Mouse (Mus musculus) hindbrain, embryonic 12.5 days (tissue): ENCODE measurements around the gene Zfp341. TPM values are rescaled to one million over a fixed set of nuclear protein-coding genes. Genes with fewer than 3 reads are reported as not detected.

Experiments
- ATAC-seq: fragments of 200-750 bp; cut with Nextera tagmentation; 2 replicates; pipeline ENCODE4 v1.8.0; 2017; ENCODE audit warnings: moderate TSS enrichment; ENCODE audit not compliant: low FRiP score
- H3K27ac ChIP-seq: fragments of 300-500 bp; sonication (generic); 2 replicates; pipeline ENCODE4 v1.5.1; 2016; ENCODE audit warnings: mild to moderate bottlenecking
- H3K27me3 ChIP-seq: fragments of 300-500 bp; sonication (generic); 2 replicates; pipeline ENCODE4 v1.6.1; 2016; ENCODE audit warnings: mild to moderate bottlenecking
- H3K36me3 ChIP-seq: fragments of 300-500 bp; sonication (generic); 2 replicates; pipeline ENCODE4 v1.6.1; 2016; ENCODE audit warnings: mild to moderate bottlenecking
- H3K4me1 ChIP-seq: fragments of 300-500 bp; sonication (generic); 2 replicates; pipeline ENCODE4 v1.6.1; 2016
- H3K4me2 ChIP-seq: fragments of 300-500 bp; sonication (generic); replicated peaks from 2 replicates; pipeline ENCODE4 v1.6.1; 2016; ENCODE audit warnings: mild to moderate bottlenecking
- H3K4me3 ChIP-seq: fragments of 300-500 bp; sonication (generic); 2 replicates; pipeline ENCODE4 v1.5.1; 2016; ENCODE audit warnings: mild to moderate bottlenecking
- H3K9ac ChIP-seq: fragments of 300-500 bp; sonication (generic); 2 replicates; pipeline ENCODE4 v1.6.1; 2016; ENCODE audit warnings: mild to moderate bottlenecking, moderate library complexity
- H3K9me3 ChIP-seq: fragments of 300-500 bp; sonication (generic); replicated peaks from 2 replicates; pipeline ENCODE4 v1.6.1; 2016; ENCODE audit warnings: mild to moderate bottlenecking
- WGBS: fragments of 180-500 bp; shearing (Covaris S2); methylation state at CpG from one replicate; pipeline ENCODE4 v1.1.7; 2016; 5-methylcytosine and 5-hydroxymethylcytosine counted together
- polyA plus RNA-seq: library from polyadenylated mRNA; unstranded; fragments of >200 nt; fragmentation: Nextera tagmentation; extraction: Ambion mirVana; gene quantifications from 2 replicates; pipeline ENCODE4 v1.2.1, GENCODE M21; 2016

Zfp341 gene
- polyA plus RNA-seq = 1.1 and 1.3 TPM in 2 replicates

DNA sequence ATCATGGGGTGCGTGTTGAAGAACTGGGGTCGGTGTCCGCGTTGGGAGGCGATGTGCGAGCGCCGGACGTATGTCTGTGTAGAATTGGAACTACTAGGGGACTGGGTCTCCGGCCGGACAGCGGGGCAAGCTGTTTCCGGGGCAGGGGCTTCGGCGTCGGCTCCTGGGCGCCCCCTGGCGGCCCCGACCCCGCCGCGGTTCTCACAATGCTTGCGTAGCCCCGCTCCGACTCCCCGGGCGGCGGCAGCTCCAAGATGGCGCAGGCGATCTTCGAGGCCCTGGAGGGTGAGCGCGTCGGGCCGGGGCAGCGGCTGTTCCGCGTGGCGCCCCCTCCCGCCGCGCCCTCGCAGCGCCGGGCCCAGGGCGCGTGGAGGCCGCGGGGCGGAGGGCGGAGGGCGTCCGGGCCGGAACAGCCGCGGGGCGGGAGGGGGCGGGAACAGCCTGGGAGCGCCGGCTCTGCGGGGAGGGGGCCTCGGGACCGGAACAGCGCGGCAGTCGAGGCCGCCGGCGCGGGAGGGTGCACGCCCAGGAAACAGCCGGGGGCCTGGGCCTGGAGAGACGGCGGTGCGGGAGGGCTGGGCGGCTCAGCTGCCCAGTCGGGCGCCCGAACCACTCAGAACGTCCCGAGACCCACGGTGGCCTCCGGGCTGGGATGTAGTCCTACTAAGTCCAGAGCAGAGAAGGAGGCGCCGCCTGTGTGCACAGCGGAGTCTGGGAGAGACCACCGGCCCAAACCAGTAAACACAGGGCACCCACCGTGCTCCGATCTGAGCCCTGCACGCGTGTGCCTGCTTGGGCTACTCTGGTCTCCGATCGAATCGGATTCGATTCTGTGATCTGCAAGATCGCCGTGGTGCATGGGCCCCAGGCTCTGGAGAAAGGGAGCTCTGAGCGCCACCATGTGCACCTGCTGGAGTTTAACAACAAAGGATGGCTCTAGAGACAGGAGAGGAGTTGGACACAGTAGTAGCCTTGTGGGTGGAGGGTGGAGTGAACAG is at the start of gene Zfp341, which contains the start of gene 4930519P11Rik:
Gene Zfp341, plus strand, starts transcription at position 180 of the 998 bp plus-strand sequence.
Gene 4930519P11Rik, minus strand, starts transcription at position 320 of the 998 bp plus-strand sequence.
- peaks cover 17% of the 10 kb centered on the region for H3K4me1 ChIP-seq
- no peaks in the 10 kb centered on the region for H3K9me3 ChIP-seq
- peak within 1 kb of the TSS; percentile 67 for H3K4me2 ChIP-seq
- H3K27ac ChIP-seq = peak within 1 kb of the TSS; percentile 96
- H3K9ac ChIP-seq = peak within 1 kb of the TSS; percentile 78
- peak; percentile 95 for ATAC-seq
- WGBS = under 1% methylated on average over 78 of the region's 98 CpGs
- H3K36me3 ChIP-seq = no peaks in the 10 kb centered on the region
- H3K4me3 ChIP-seq = peak within 1 kb of the TSS; percentile 55
- no peaks in the 10 kb centered on the region for H3K27me3 ChIP-seq

DNA sequence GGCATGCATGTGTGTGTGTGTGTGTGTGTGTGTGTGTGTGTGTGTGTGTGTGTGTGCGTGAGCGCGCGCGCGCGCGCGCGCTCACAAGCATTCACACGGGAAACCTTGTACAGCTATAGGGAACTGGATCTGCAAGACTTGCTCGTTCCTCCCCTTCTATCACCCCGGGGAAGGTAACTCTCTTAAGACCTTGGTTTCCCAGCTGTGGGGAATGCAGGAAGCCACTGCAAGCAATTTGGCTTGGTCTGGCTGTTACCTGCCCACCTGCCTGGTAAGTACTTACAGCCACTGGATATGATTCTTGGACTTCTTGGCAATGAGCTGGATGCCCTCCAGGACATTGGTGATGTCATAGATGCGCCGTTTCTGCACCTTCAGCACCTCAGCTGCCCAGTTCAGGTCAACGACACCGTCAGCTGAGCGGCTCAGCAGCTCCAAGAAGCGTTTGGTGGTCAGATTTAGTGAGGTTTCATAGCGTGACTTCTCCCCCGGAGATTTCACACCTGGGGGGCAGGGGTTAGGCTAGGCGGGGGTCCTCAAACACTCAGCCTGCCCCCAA is 49.4 kb upstream of the Zfp341 start:
- H3K27ac ChIP-seq = no peak overlapping the region
- H3K4me3 ChIP-seq = no peak overlapping the region
- no peaks in the 10 kb centered on the region for H3K9me3 ChIP-seq
- H3K27me3 ChIP-seq = no peaks in the 10 kb centered on the region
- no peak for ATAC-seq
- 93% methylated on average over 22 of the region's 22 CpGs for WGBS
- no peak overlapping the region for H3K4me2 ChIP-seq
- peaks cover 46% of the 10 kb centered on the region for H3K4me1 ChIP-seq
- peaks cover 23% of the 10 kb centered on the region for H3K36me3 ChIP-seq
- no peak overlapping the region for H3K9ac ChIP-seq

DNA sequence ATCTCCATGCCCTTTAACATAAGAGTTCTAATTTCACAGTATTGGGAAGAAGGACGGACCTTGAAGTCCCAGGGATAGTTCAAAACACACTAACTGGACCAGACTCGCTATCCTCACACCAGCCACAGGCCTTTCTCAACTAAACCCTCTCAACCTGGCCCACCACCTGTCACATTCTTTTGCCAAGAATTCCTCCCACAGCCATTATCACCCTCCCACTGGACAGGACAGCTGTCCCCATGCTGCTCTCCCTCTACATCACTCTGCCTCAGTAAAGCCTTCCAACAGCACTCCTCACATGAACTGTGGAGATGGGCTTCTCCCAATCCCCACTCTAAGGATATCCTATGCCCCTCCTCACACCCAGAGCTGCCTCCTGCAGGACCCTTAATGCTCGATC is 47.5 kb upstream of the Zfp341 start:
- Histone ChIP-seq H3K9ac (no peak overlapping the region), H3K27ac (peak overlapping the region; percentile 49; the same call in 1 of the 2 replicates), H3K4me2 (no peak overlapping the region; the same call in 1 of the 2 replicates), H3K36me3 (peaks cover 21% of the 10 kb centered on the region), H3K27me3 (no peaks in the 10 kb centered on the region), H3K4me3 (no peak overlapping the region), H3K4me1 (peaks cover 45% of the 10 kb centered on the region), H3K9me3 (no peaks in the 10 kb centered on the region)
- 79% methylated on average over 3 of the region's 3 CpGs for whole genome bisulfite sequencing
- no peak for ATAC-seq

DNA sequence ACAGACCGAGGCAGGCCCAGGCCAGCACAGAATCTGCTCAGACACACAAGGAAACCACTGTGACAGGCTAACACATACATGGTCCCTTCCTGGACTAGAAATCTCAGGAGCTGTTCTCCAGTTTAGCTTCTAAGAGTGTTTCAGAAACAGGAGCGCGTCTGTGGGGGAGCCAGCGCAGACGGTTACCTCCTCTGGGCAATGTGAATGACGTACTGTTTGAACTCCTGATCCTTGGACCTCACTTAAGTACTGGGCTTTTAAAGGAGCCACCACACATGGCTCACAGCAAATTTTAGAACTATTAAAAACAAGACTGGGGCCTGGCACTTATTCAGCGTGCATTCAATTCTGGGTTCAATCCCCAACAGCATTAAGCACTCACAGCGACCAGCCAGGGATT is 46.5 kb upstream of the Zfp341 start:
- WGBS = 47% methylated on average over 8 of the region's 8 CpGs
- peaks cover 46% of the 10 kb centered on the region for H3K4me1 ChIP-seq
- H3K9me3 ChIP-seq = no peaks in the 10 kb centered on the region
- H3K27ac ChIP-seq = peak overlapping the region; percentile 49; the same call in 1 of the 2 replicates
- no peak overlapping the region for H3K4me3 ChIP-seq
- H3K9ac ChIP-seq = peak overlapping the region; percentile 23; the same call in 1 of the 2 replicates
- no peaks in the 10 kb centered on the region for H3K27me3 ChIP-seq
- H3K36me3 ChIP-seq = peaks cover 15% of the 10 kb centered on the region
- H3K4me2 ChIP-seq = peak overlapping the region; percentile 27
- ATAC-seq = no peak

DNA sequence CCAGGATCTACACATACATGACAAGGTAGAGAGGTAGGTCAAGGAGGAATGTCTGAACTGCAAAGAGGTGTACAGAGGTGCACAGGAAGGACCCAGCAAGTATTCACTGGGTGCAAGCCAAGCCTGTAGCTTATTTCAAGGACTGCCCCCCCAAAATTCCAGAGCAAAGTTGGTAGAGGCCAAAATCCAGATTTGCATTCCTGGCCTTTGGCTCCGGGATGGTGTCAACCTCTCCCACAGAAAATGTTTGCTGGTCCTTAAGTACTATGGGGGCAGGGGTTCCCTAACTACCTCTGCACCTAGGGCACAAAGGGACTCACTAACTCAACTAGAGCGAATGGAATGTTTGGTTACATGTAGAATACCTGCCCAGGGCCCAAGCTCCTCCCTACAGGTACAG is 45.3 kb upstream of the Zfp341 start:
- Histone ChIP-seq H3K4me1 (peaks cover 52% of the 10 kb centered on the region), H3K4me3 (peak overlapping the region; percentile 94), H3K4me2 (peak overlapping the region; percentile 93), H3K36me3 (peaks cover 12% of the 10 kb centered on the region), H3K27me3 (no peaks in the 10 kb centered on the region), H3K27ac (peak overlapping the region; percentile 89), H3K9me3 (no peaks in the 10 kb centered on the region), H3K9ac (peak overlapping the region; percentile 77)
- 70% methylated on average over 2 of the region's 2 CpGs for WGBS
- no peak for ATAC-seq

DNA sequence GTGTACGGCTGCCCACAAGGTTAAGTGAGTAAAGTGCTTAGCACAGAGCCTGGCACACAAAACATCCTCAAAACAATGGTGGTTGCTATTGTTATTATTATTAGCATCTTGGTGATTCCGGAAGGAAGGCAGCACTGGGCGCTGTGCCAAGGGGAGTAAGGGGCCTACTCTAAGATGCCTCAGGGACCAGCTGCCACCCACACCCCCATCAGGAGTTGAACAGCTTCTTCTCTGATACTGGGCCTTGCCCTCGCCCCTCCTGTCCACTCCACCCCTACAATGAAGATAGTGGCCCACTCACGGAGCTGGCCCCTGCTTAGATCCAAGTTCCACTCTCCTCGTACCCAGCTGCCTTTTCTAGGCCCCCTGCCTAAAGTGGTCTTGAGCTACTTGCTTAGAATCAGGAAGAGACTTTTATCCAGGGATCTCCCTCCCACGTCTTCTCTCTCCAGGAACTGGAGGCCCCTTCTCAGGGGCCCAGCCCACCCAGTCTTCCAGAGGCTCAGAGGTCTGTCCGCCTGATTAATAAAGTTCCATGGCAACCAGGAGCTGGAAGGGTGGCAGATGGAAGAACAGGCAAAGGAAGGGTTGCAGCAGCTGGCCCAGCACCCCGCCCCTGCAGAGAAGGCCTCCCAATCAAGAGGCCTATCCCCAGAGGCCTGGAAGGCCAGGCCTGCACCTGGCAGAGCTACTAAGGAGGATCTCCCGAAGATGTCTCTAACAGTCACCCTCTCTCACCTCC is 44.6 kb upstream of the Zfp341 start:
- peak overlapping the region; percentile 77 for H3K9ac ChIP-seq
- H3K36me3 ChIP-seq = peaks cover 5% of the 10 kb centered on the region
- H3K27me3 ChIP-seq = no peaks in the 10 kb centered on the region
- no peaks in the 10 kb centered on the region for H3K9me3 ChIP-seq
- H3K4me1 ChIP-seq = peaks cover 52% of the 10 kb centered on the region
- H3K27ac ChIP-seq = peak overlapping the region; percentile 89
- peak overlapping the region; percentile 94 for H3K4me3 ChIP-seq
- peak overlapping the region; percentile 93 for H3K4me2 ChIP-seq
- WGBS = 4% methylated on average over 10 of the region's 10 CpGs
- peak; percentile 46 for ATAC-seq

DNA sequence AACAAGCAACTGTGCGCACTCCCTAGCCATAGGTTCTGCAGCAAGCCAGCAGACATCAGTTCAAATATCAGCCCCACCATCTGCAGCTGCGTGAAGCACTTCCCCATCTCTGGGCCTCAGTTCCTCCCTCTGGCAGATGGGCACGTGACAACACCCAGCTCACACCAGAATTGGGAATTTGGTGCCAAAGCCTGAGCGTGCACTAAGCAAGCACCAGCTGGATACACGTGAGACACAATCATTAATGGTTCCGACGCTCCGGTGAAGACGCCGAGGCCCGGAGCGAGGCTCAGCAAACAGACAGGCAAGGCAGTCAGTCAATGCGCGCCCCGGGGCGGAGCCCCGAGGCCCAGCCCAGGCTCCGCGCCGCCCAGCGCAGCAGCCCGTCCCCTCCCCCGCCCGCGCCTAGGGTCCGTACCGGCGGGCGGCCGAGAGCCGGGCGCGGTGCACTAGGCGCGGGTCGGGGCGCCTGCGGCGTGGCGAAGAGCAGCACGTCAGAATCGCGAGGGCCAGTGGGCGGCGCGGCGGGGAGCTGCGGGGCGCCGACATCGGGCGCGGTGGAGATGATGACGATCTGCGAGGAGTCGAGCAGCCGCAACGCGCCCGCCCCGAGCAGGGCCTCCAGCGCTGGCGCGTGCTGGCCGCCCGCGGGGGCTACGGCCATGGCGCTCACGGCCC is 43.9 kb upstream of the Zfp341 start:
- peak; percentile 66 for ATAC-seq
- Histone ChIP-seq H3K4me3 (peak overlapping the region; percentile 94), H3K27ac (peak overlapping the region; percentile 89), H3K9ac (peak overlapping the region; percentile 77), H3K4me1 (peaks cover 52% of the 10 kb centered on the region), H3K4me2 (peak overlapping the region; percentile 93), H3K36me3 (no peaks in the 10 kb centered on the region), H3K9me3 (no peaks in the 10 kb centered on the region), H3K27me3 (no peaks in the 10 kb centered on the region)
- 0% methylated on average over 53 of the region's 70 CpGs for WGBS

DNA sequence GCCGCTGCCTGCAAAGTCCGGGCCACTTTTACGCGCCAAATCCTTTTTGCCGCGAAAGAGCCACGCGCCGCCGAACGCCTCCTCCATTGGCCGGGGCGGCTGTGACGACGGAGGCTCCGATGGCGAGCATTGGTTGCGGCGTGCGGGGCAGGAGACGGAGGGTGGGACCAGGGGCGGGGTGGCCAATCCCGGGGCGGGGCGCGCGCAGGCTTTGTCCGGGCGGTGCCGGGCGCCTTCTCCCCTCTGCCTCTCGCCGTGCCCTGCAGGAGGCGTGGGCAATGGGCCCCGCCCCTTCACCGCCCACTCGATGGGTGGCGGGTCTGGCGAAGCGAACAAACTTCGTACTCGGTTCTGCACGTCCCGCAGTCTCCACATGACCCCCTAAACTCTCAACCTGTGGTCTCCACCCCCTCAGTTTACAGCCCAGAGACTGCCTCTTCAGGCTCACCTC is 43.2 kb upstream of the Zfp341 start, which contains the start of gene E2f1:
Gene E2f1, minus strand, starts transcription at position 57 of the 451 bp plus-strand sequence.
- ATAC-seq = peak; percentile 96
- Histone ChIP-seq H3K36me3 (no peaks in the 10 kb centered on the region), H3K27me3 (no peaks in the 10 kb centered on the region), H3K9me3 (no peaks in the 10 kb centered on the region), H3K4me2 (peak within 1 kb of the TSS; percentile 93), H3K9ac (peak within 1 kb of the TSS; percentile 77), H3K4me3 (peak within 1 kb of the TSS; percentile 94), H3K27ac (peak within 1 kb of the TSS; percentile 89), H3K4me1 (peaks cover 51% of the 10 kb centered on the region)
- WGBS = 0% methylated on average over 33 of the region's 44 CpGs

DNA sequence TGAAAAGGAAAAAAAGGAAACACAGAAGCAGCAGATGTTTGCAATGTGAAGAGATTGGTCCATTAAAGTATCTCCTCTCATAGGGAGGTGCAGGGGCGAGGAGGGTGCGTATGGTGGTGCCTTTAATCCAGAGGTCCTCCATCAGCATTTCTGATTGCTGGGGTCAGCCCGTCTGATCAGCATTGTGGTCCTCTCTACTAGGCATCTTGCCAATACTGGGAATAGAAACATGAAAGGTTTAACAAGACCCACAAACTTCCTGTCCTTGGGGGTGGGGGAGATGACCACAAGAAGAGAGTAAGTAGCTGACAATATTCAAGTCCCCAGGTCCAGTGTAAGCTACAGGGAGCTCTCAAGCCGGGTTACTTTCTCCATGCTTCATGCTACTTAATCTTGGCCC is 42.4 kb upstream of the Zfp341 start:
- Histone ChIP-seq H3K36me3 (no peaks in the 10 kb centered on the region), H3K4me2 (peak overlapping the region; percentile 93), H3K9me3 (no peaks in the 10 kb centered on the region), H3K27ac (peak overlapping the region; percentile 40; the same call in 1 of the 2 replicates), H3K4me3 (no peak overlapping the region), H3K27me3 (no peaks in the 10 kb centered on the region), H3K4me1 (peaks cover 43% of the 10 kb centered on the region), H3K9ac (no peak overlapping the region)
- 63% methylated on average over 4 of the region's 4 CpGs for WGBS
- ATAC-seq = no peak

DNA sequence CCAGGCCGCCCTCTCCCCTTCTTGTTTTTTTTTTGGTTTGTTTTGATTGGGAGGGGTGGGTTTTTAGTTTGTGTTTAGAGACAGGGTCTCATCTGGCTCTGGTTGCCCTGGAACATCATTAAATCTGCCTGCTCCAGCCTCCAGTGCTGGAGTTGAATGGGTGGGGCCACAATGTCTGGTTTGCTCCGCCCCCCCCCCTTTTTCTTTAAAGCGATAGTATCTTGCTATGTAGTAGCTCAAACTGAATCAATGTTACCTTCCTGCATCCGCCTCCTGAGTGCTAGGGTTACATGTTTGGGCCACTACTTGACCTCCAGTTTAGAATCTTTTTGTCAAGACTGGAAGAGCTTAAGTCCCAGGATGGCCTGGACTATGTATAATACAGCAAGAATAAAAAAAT is 41.8 kb upstream of the Zfp341 start:
- Histone ChIP-seq H3K27me3 (no peaks in the 10 kb centered on the region), H3K4me2 (no peak overlapping the region), H3K9me3 (no peaks in the 10 kb centered on the region), H3K27ac (no peak overlapping the region), H3K4me3 (no peak overlapping the region), H3K4me1 (peaks cover 38% of the 10 kb centered on the region), H3K36me3 (no peaks in the 10 kb centered on the region), H3K9ac (no peak overlapping the region)
- ATAC-seq = no peak
- WGBS = 84% methylated on average over 4 of the region's 4 CpGs

DNA sequence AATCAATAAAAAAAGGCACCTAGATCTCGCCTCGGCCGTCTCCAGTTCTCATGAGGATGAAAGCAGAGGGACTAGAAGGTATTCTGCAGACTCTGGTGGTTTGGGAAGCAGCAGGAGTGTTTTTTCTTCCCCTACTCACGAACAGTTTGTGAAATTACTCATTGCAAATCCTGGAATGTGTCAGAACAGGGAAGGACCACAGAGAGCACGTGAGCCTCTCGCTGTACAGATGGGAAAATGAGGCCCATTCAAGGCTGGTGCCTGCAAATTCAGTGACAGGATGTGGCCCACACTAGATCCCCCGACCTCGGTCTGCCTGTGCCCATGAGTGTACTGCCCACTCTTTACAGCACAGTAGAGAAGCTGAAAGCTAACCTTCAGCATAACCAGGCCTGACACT is 41.1 kb upstream of the Zfp341 start:
- WGBS = 78% methylated on average over 8 of the region's 8 CpGs
- no peak overlapping the region for H3K9ac ChIP-seq

More for the DNA sequence above, 41.1 kb upstream of the Zfp341 start:
- Histone ChIP-seq H3K9me3 (no peaks in the 10 kb centered on the region), H3K4me2 (no peak overlapping the region), H3K27ac (peak overlapping the region; percentile 55; the same call in 1 of the 2 replicates), H3K36me3 (no peaks in the 10 kb centered on the region), H3K27me3 (no peaks in the 10 kb centered on the region), H3K4me3 (no peak overlapping the region), H3K4me1 (peaks cover 38% of the 10 kb centered on the region)
- no peak for ATAC-seq
